Mouse (Mus musculus) MN1 (cell line): ENCODE measurements around the gene Cuedc1.

Experiments used
- DNase-seq: peaks from one replicate; pipeline ENCODE4 v3.0.0-alpha.2; 2016; ENCODE audit warnings: low spot score

Cuedc1 gene

GRCm38 (mm10) chr11:88240736-88241353, 143.0 kb downstream of the Cuedc1 start:
- DNase-seq: no peak

GRCm38 (mm10) chr11:88241468-88242301, 143.8 kb downstream of the Cuedc1 start:
- DNase-seq: no peak
